Mouse (Mus musculus) splenic B cell, adult 2 months (primary cell): ENCODE measurements at regions not wholly inside any gene's neighbourhood (a gene's known extent, or its start where the extent isn't known, plus 50 kb on each side); places are given as distances from the start of the nearest gene placed in this dataset.
"Not testable (repeated sequence)": the region's sequence is repeated elsewhere in the genome, so short reads cannot be mapped to it uniquely, and the experiment has no call there.

ENCODE experiments used
- DNase-seq: peaks from one replicate; pipeline ENCODE4 v3.0.0-alpha.2; 2011; ENCODE audit warnings: low read depth, low spot score
- H3K27me3 ChIP-seq: 2 replicates; pipeline ENCODE4 v1.6.1; 2012; ENCODE audit warnings: mild to moderate bottlenecking, low read length, moderate library complexity, mixed read lengths; ENCODE audit not compliant: control insufficient read depth, poor library complexity, insufficient read depth, severe bottlenecking
- H3K36me3 ChIP-seq: 2 replicates; pipeline ENCODE4 v1.6.1; 2012; ENCODE audit warnings: mild to moderate bottlenecking, low read length, moderate library complexity, mixed read lengths; ENCODE audit not compliant: control insufficient read depth, poor library complexity, insufficient read depth, severe bottlenecking

- Histone ChIP-seq H3K27me3 (no peaks in the 10 kb centered on the region; the same call in 1 of the 2 replicates), H3K36me3 (no peaks in the 10 kb centered on the region)
- DNase-seq, result no peak
Measured at GRCm38 (mm10) chr3:138609749-138610148, 83.8 kb downstream of the Eif4e start.

- Histone ChIP-seq H3K36me3 (no peaks in the 10 kb centered on the region), H3K27me3 (no peaks in the 10 kb centered on the region; the same call in 1 of the 2 replicates)
- DNase-seq, result no peak
Measured at GRCm38 (mm10) chr3:138612884-138613653, 87.1 kb downstream of the Eif4e start.

GRCm38 (mm10) chr3:138613680-138614079 is 87.7 kb downstream of the Eif4e start:
- no peaks in the 10 kb centered on the region; the same call in 1 of the 2 replicates for H3K27me3 ChIP-seq
- H3K36me3 ChIP-seq, result no peaks in the 10 kb centered on the region
- DNase-seq, result no peak

- no peak for DNase-seq
- no peaks in the 10 kb centered on the region for H3K36me3 ChIP-seq
Measured at GRCm38 (mm10) chr3:138614899-138615298, 88.9 kb downstream of the Eif4e start.

GRCm38 (mm10) chr3:138620263-138620662 is 94.3 kb downstream of the Eif4e start:
- Histone ChIP-seq H3K27me3 (no peaks in the 10 kb centered on the region), H3K36me3 (no peaks in the 10 kb centered on the region)
- peak; percentile 20 for DNase-seq

More at GRCm38 (mm10) chr3:138614899-138615298, 88.9 kb downstream of the Eif4e start:
- H3K27me3 ChIP-seq, result no peaks in the 10 kb centered on the region; the same call in 1 of the 2 replicates

GRCm38 (mm10) chr3:138624128-138624527 is 98.1 kb downstream of the Eif4e start:
- Histone ChIP-seq H3K27me3 (no peaks in the 10 kb centered on the region), H3K36me3 (no peaks in the 10 kb centered on the region)
- no peak for DNase-seq

GRCm38 (mm10) chr3:138626230-138626629 is 100.3 kb downstream of the Eif4e start:
- no peaks in the 10 kb centered on the region for H3K36me3 ChIP-seq
- DNase-seq, result no peak
- no peaks in the 10 kb centered on the region for H3K27me3 ChIP-seq

GRCm38 (mm10) chr3:138630231-138630630 is 104.3 kb downstream of the Eif4e start:
- no peaks in the 10 kb centered on the region for H3K27me3 ChIP-seq
- H3K36me3 ChIP-seq, result no peaks in the 10 kb centered on the region
- DNase-seq, result no peak

GRCm38 (mm10) chr3:138632086-138632485 is 106.1 kb downstream of the Eif4e start:
- no peaks in the 10 kb centered on the region for H3K27me3 ChIP-seq
- no peaks in the 10 kb centered on the region for H3K36me3 ChIP-seq
- DNase-seq, result no peak

GRCm38 (mm10) chr3:138642026-138642425 is 100.0 kb upstream of the Tspan5 start:
- Histone ChIP-seq H3K27me3 (no peaks in the 10 kb centered on the region), H3K36me3 (no peaks in the 10 kb centered on the region)
- DNase-seq, result peak; percentile 53

GRCm38 (mm10) chr3:138643951-138644285 is 98.1 kb upstream of the Tspan5 start:
- Histone ChIP-seq H3K27me3 (no peaks in the 10 kb centered on the region), H3K36me3 (no peaks in the 10 kb centered on the region)
- DNase-seq, result no peak

GRCm38 (mm10) chr3:138644286-138644951 is 97.6 kb upstream of the Tspan5 start:
- Histone ChIP-seq H3K36me3 (no peaks in the 10 kb centered on the region), H3K27me3 (no peaks in the 10 kb centered on the region)
- no peak for DNase-seq

GRCm38 (mm10) chr3:138645320-138645719 is 96.7 kb upstream of the Tspan5 start:
- no peak for DNase-seq
- Histone ChIP-seq H3K27me3 (no peaks in the 10 kb centered on the region), H3K36me3 (no peaks in the 10 kb centered on the region)

- no peak for DNase-seq
- no peaks in the 10 kb centered on the region for H3K36me3 ChIP-seq
- no peaks in the 10 kb centered on the region for H3K27me3 ChIP-seq
Measured at GRCm38 (mm10) chr3:138649699-138650098, 92.3 kb upstream of the Tspan5 start.

GRCm38 (mm10) chr3:138650671-138651070 is 91.3 kb upstream of the Tspan5 start:
- H3K36me3 ChIP-seq, DNase-seq: not testable (repeated sequence)

More at GRCm38 (mm10) chr3:138650671-138651070, 91.3 kb upstream of the Tspan5 start:
- not testable (repeated sequence) for H3K27me3 ChIP-seq
